Mouse (Mus musculus): ENCODE data around the gene Gdf2.

DNA sequence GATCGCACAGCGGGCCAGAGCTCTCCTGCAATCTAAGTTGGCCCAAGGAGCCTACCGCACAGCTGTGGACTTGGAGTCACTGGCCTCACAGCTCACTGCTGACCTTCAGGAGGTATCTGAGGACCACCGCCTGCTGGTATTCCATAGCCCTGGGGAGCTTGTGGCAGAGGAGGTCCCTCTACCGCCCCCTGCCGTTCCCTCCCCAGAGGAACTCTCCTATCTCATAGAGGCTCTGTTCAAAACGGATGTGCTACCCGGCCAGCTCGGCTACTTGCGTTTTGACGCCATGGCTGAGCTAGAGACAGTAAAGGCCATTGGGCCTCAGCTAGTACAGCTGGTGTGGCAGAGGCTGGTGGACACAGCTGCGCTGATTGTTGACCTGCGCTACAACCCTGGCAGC lies 15.2 kb downstream of the Gdf2 start:
- TF ChIP-seq CTCF (conservative IDR thresholded peaks at IDR 0.05; ENCODE audit: insufficient read depth, insufficient read length, low read depth, low read length) (no peak), POLR2A (IDR thresholded peaks at IDR 0.05; ENCODE audit: low read depth, low read length) (no peak)
